Mouse (Mus musculus): ENCODE results near the gene Extl1.

- TF ChIP-seq CTCF (IDR thresholded peaks at IDR 0.05; ENCODE audit: borderline replicate concordance, insufficient read depth, low read depth, low read length) (no peak), POLR2A (IDR thresholded peaks at IDR 0.05; ENCODE audit: borderline replicate concordance, insufficient read depth, low read length) (no peak)
Observed at GRCm38 (mm10) chr4:134391636-134392035, 8.0 kb upstream of the Extl1 start.
